Mouse (Mus musculus): ENCODE measurements around the gene Cer1.

GRCm38 (mm10) chr4:82882500-82882899, 2.4 kb downstream of the Cer1 start:
- TF ChIP-seq CTCF (IDR thresholded peaks at IDR 0.05; ENCODE audit: borderline replicate concordance, insufficient read depth, low read length) (peak; percentile 19; the same call in 1 of the 2 replicates), POLR2A (IDR thresholded peaks at IDR 0.05; ENCODE audit: low read depth, low read length) (no peak)
